Mouse (Mus musculus) embryo, embryonic 10.5 days (tissue): ENCODE results near the gene Mat2a.
A peak's percentile ranks its signal among the peaks of the same experiment; 100 is the strongest.
"Not testable (repeated sequence)": the region's sequence is repeated elsewhere in the genome, so short reads cannot be mapped to it uniquely, and the experiment has no call there.

ENCODE experiments used
- DNase-seq: peaks from one replicate; pipeline ENCODE4 v3.0.0-alpha.2; 2015; ENCODE audit warnings: low spot score

Mat2a gene

DNA sequence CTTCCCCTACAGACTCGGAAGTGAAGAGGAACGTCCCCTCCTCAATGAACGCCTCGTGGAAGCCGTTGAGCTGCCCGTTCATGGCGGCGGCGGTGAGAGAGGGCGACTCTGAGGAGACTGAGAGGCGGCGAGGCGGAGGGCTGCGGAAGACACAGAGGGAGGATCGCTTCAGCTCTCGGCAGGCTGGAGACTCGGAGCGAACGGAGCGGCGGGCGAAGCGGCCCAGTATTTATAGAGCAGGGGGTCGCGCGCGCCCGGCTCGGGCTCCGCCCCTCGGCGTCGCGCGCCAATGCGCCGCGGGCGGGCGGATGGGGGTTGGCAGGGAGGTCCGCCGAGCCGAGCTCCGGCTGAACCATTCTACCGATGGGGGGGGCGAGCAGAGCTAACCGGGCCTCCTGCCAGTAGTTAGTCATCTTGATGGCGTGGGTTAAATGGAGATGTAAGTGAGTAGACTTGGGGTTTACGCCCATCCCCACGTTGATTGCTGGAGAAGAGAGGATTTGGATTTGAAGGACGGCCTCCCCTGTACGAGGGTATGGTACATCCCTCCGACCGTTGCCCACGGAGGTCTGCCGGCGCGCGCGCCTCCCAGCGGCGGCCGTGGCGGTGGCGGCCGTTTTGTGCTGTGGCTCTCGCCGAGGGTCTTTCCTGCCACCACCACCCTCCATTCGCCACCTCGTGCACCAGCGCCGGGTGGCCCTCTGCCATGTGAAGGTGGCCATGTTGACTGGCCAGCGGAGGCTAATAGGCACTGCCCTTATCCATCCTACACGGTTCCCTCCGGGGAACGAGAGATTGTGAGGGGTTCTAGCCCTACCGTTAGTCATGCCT lies at the start of gene Mat2a:
Mat2a (minus strand) TSS at position 204 of the 831 bp plus-strand sequence.
- DNase-seq = peak; percentile 90

DNA sequence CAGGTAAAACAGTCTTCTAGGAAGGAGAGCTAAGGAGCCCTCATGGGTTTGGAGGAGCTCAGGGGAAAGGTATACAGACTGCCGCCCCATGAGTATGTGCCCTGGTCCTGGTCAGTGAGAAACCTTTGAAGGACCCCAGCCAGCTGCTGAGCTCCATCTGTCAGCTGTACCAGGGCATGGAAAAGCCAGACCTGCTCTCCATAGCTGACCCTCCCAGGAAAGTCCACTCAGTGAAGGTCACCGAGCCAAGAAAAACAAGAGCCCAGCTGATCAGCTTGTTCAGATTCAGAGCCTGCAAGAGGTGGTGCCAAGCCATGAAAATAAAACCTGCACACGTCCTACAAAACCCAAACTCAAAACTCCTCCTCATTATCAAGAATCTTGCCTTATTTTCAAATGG lies 49.5 kb upstream of the Mat2a start:
- DNase-seq = no peak

GRCm38 (mm10) chr6:72487282-72487681 lies 47.9 kb upstream of the Mat2a start:
- DNase-seq = no peak

- no peak for DNase-seq
These were observed 46.9 kb upstream of the Mat2a start for GRCm38 (mm10) chr6:72486307-72486706.

GRCm38 (mm10) chr6:72484887-72485286 lies 45.5 kb upstream of the Mat2a start:
- no peak for DNase-seq

GRCm38 (mm10) chr6:72482156-72482555 lies 42.8 kb upstream of the Mat2a start:
- no peak for DNase-seq

DNA sequence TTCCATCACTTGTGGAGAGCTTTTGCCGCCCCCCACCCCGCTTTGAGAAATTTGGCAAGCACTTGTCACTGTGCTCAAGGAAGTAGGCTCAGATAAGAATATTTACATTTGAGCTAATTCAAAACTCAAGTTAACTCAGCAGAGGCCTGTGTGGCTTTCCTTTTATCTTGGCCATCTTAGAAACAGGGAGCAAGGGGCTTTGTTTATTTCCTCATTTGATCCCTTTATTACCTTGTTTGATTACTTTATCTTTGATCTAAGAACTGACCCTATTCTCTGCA lies 41.0 kb upstream of the Mat2a start:
- DNase-seq = no peak

DNA sequence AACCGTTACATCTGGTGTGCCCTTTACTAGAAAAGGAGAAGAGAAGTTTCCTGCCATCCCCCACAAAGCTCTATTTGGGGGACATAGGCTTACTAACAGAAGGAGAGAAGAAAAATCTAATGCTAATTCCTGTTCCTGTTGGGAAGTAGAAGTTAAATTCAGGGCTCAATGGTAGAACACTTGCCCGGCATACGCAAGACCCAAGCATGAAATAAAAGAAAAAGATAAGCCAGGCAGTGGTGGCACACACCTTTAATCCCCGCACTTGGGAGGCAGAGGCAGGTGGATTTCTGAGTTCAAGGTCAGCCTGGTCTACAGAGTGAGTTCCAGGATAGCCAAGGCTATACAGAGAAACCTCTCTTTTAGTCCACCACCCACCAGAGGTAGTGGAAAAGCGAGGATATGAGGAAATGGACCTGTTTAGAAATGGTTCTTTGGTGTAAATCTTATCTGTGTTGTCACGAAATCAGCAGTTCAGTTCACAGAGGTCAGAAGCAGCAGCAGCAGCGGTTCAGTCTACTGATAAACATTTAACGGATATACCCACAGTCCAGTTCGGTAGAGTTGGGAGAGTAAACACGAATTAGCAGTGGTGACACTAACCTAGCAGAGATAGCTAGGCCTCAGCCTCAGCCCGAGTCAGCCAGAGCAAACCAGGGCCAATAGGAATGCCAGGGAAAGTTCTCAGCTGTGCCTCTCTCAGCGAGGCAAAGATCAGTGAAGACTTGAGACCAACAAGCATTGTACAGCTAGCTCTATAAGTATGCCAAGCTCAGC lies 40.5 kb upstream of the Mat2a start:
- DNase-seq = no peak

- not testable (repeated sequence) for DNase-seq
These were observed 39.3 kb upstream of the Mat2a start for GRCm38 (mm10) chr6:72478691-72479090.

DNA sequence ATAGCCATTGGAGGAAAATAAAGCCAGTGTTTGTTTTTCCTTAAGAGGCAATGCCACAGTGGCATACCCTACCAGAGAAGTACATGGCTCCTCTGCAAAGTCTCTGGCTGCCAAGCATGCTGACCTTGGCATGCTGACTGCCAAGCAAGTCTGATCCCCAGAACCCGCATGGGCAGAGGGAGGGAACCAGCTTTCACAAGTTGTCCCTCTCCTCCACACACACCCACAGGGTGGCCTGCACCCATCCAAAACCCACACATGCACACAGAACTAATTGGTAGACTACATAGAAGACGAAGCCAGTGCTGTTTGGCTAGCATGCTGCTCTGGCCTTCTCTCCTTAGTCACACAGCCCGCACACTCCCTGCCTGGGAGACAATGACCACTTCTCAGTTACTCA lies 38.3 kb upstream of the Mat2a start:
- no peak for DNase-seq

- no peak for DNase-seq
These were observed 37.5 kb upstream of the Mat2a start for GRCm38 (mm10) chr6:72476836-72477235.

DNA sequence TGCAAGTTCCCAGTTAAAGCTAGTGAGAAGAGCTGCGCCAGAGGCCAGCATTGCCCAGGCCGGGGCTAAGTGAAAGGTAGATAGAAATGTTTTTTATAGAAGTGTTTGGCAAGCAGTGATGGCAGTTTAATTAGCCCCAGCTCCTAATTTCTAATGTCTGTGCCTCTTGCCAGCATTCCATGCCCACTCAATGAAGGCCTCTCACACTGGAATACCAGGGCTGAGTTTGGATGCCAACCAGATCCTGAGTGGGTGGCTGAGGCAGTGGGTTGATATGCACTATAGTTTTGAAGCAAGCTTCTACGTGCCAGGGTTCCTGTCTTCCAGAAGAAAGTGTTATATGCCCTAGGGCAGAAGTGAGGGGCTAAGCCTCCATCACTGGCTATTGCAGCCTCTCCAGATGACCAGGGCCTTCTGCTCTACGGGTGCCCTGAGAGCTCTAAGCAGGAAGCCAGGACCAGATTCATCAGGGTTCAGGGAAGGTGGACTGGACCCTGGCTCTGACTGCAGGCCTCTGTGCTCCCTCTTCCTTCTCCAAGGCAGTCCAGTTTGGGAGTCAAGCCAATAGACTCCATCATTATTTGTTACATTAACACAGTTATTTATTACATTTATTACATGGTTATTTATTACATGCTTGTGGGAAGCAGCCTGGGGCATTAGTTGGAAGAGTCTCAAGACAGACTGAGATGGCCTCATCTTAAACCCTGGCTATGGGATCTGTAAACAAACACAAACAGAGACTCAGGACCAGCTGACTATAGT lies 36.0 kb upstream of the Mat2a start:
- DNase-seq = no peak

DNA sequence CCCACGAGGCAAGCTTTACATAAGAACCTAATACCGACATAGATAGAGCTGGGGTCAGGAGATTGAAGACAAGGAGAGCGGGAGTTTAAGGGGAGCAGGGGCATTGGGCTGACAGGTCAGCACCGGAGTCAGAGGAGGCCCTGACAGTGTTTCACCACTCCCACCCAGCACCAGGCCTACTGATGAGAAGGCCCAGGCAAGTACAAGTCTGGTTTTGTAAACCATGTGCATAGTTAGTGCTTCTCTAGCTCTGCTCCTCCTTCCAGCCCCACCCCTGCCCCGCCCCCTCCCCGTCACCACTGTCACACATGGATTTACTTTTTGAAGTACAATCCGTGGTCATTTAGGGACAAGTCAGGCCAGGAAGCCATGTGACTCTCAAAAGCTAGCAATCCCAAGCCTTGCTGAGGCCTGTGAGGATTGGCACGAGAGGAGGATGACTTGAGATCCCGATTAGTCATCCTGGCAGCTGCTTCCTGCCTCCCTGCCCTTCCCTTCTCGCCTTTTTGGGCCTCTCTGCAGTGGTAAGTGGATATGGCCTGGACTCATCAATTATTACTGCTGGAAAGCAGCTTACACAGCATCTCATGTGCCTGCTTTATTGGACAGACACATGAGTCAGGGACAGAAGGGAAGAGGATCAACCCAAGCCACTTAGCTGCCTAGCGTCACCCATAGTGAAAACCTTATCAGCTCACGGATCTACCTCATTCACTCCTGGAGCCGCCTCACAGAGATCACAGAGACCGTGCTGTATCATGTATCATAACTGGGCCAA lies 34.1 kb upstream of the Mat2a start:
- DNase-seq = peak; percentile 26

- DNase-seq = no peak
These were observed 26.8 kb upstream of the Mat2a start for GRCm38 (mm10) chr6:72466171-72466570.

- DNase-seq = no peak
These were observed 26.2 kb upstream of the Mat2a start for GRCm38 (mm10) chr6:72465361-72466157.

DNA sequence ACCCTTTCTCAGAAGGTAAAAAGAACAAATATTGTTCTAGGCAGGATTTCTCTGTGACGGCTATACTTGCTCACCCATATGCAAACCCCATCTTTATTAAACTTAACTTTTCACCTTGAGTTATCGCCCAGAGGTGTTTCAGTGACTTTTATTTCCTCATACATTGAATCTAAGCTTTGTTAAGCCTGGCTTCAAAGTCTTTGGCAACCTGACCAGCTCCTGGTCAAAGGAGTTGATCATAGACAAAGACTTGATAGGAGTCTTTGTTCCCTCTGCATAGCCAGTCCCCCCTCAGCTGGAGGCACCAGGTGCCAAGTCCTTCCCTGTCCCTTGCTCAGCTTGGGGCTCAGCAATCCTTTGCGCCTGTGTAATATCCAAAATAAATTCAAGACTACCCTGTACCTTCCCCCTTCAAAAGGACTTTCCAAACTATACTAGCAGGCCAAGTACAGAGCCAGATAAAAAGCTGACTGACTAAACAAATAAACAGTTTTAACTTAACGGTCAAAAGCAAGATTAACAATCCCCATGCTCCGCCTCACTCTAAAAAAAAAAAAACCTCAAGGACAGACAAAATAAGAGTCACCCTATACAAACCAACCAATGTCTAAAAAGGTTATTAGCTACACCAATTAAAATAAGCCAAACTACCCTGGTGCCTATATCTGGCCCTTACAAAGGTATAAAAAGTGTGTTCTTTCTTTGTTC lies 23.3 kb upstream of the Mat2a start:
- DNase-seq = not testable (repeated sequence)

DNA sequence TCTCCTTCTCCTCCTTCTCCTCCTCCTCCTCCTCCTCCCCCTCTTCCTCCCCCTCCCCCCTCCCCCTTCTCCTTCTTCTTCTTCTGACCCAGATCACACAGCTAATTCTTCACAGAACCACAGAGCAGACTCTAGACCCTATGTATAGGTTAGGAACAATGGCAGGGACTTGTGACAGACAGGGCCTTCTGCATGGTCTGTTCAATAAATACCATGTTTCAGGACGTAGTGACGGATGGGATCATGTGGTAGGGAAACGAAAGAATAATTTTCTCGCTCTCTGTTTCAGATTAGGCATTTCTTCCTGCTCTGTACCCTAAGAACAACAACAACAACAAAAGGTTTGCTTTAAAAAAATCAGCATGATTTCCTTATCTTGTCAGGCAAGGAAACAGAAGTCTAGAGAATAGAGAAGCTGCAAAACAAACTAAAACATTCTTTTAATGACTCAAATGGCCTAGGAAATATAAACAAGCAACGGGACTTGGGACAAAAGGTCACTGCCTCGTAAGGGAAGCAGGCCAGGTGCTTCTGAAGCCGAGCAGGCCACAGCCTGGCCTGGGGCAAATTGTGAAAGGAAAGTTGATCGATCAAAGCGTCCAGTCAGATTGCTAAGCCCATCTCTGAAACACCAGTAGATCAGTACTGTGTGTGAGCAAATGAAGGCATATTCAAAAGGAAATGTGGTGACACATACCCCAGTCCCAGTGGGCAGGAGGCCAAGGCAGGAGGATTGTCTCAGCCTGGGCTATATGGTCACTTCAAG lies 20.9 kb upstream of the Mat2a start:
- DNase-seq = no peak

DNA sequence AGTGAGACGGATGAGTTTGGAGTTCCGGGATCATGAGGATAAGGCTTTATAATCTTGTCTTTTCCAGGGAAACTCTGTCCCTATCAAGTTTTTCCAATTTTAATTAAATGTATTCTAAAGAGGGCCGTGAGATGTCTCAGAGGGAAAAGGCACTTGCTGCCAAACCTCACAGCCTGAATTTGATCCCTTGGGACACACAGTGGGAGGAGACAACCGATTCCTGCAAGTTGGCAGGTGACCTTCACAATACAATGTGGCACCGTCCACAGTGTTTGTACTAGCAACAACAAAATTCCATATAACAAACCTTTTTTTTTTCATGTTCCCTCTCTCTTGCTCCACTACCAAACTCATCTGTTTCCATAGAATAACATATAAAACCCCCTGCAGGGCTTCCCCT lies 19.6 kb upstream of the Mat2a start:
- DNase-seq = no peak

DNA sequence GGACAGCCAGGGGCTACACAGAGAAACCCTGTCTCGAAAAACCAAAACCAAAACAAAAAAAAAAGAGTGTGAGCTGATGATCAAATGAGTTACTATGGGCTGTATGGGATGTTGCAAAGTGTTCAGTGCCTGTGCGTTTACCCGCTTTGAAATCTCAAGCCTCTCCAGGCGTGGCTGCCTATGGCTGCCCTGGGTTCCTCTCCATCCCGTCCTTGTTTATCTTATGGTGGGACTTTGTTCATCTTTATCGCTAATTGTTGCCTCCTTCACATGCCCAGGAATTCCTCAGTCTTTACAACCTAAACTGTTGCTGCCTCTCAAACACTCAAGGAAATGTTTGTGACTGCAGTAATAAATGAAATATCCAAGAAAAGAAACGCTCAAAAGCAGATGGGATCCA lies 19.1 kb upstream of the Mat2a start:
- DNase-seq = no peak

GRCm38 (mm10) chr6:72456567-72456966 lies 17.2 kb upstream of the Mat2a start:
- DNase-seq = no peak
